Mouse (Mus musculus) liver, embryonic 14.5 days (tissue): ENCODE data around the gene Ddx27. TPM values are rescaled to one million over a fixed set of nuclear protein-coding genes. Genes with fewer than 3 reads are reported as not detected.

Source experiments
- ATAC-seq: fragments of 200-750 bp; cut with Nextera tagmentation; 2 replicates; pipeline ENCODE4 v1.8.0; 2017; ENCODE audit warnings: moderate number of reproducible peaks, mild to moderate bottlenecking, moderate library complexity; ENCODE audit not compliant: insufficient read depth
- DNase-seq, 3 experiments: peaks; one replicate each; pipeline ENCODE4 v3.0.0-alpha.2; 2012 to 2013; ENCODE audit warnings: low read depth in 3 of 3, low spot score in 3 of 3
- H3K27ac ChIP-seq: fragments of 300-500 bp; sonication (generic); 2 replicates; pipeline ENCODE4 v1.5.1; 2014; ENCODE audit warnings: moderate library complexity, mild to moderate bottlenecking, control low read depth, inconsistent platforms
- H3K27me3 ChIP-seq: fragments of 300-500 bp; sonication (generic); 2 replicates; pipeline ENCODE4 v1.6.1; 2014; ENCODE audit warnings: mild to moderate bottlenecking, low read length, moderate library complexity; ENCODE audit not compliant: control insufficient read depth, insufficient read depth
- H3K36me3 ChIP-seq: fragments of 300-500 bp; sonication (generic); replicated peaks from 2 replicates; pipeline ENCODE4 v1.6.1; 2014; ENCODE audit warnings: low read depth; ENCODE audit not compliant: control insufficient read depth, insufficient read depth
- H3K4me1 ChIP-seq, 2 experiments: fragments of 200-500 bp in 1 of 2; fragments of 300-500 bp in 1 of 2; sonication (generic) in 1 of 2; replicated peaks; 2 replicates each; pipeline ENCODE4 v1.6.1; 2012 to 2014; ENCODE audit warnings: antibody characterized with exemption in 1 of 2, inconsistent platforms in 1 of 2, low read length in 1 of 2; ENCODE audit not compliant: control insufficient read depth in 2 of 2, insufficient read depth in 2 of 2
- H3K4me2 ChIP-seq: fragments of 300-500 bp; sonication (generic); 2 replicates; pipeline ENCODE4 v1.6.1; 2014; ENCODE audit warnings: low read depth, mild to moderate bottlenecking, control low read depth, moderate library complexity
- H3K4me3 ChIP-seq, 2 experiments: fragments of 200-500 bp in 1 of 2; fragments of 300-500 bp in 1 of 2; sonication (generic) in 1 of 2; 2 replicates each; pipeline ENCODE4 v1.5.1; 2012 to 2014; ENCODE audit warnings: low read depth in 2 of 2, low read length in 2 of 2, mild to moderate bottlenecking in 2 of 2, control low read depth in 1 of 2, inconsistent platforms in 1 of 2, moderate library complexity in 1 of 2; ENCODE audit not compliant: insufficient read depth in 1 of 2
- H3K9ac ChIP-seq: fragments of 300-500 bp; sonication (generic); replicated peaks from 2 replicates; pipeline ENCODE4 v1.6.1; 2014; ENCODE audit warnings: mild to moderate bottlenecking, control low read depth, moderate library complexity
- H3K9me3 ChIP-seq: fragments of 300-500 bp; sonication (generic); 2 replicates; pipeline ENCODE4 v1.6.1; 2016; ENCODE audit warnings: low read length, mixed read lengths; ENCODE audit not compliant: control insufficient read depth
- CTCF ChIP-seq: IDR thresholded peaks from 2 replicates; pipeline ENCODE4 v1.5.1; 2016; ENCODE audit warnings: antibody characterized with exemption, low read depth, control low read depth
- EP300 ChIP-seq: IDR thresholded peaks from 2 replicates; pipeline ENCODE4 v1.6.1; 2016; ENCODE audit warnings: antibody characterized with exemption, low read depth
- WGBS: fragments of 180-500 bp; shearing (Covaris S2); extraction: QIAGEN DNeasy Blood & Tissue Kit; methylation state at CpG from one replicate; pipeline ENCODE4 v1.1.7; 2014; ENCODE audit not compliant: insufficient replicate concordance; 5-methylcytosine and 5-hydroxymethylcytosine counted together
- polyA plus RNA-seq, 2 experiments: library from polyadenylated mRNA; depleted of rRNA in 1 of 2; stranded (reverse) in 1 of 2; unstranded in 1 of 2; fragments of >200 nt; fragmentation: Nextera tagmentation in 1 of 2; extraction: Ambion mirVana in 1 of 2; gene quantifications; 2 replicates each; pipeline versions ENCODE4 v1.2.1 to v1.2.3; 2012 to 2014

Gene Ddx27
- polyA plus RNA-seq, 2 experiments = 26.5 to 39.5 TPM

- no peak for DNase-seq
- H3K9me3 ChIP-seq = no peaks in the 10 kb centered on the region
These were observed 66.1 kb downstream of the Ddx27 start for GRCm38 (mm10) chr2:167081135-167081534.

GRCm38 (mm10) chr2:167081639-167082038, 66.6 kb downstream of the Ddx27 start:
- no peak overlapping the region for H3K4me2 ChIP-seq
- H3K4me3 ChIP-seq = no peak overlapping the region
- no peak overlapping the region for H3K27ac ChIP-seq
- no peak for DNase-seq
- H3K27me3 ChIP-seq = no peaks in the 10 kb centered on the region
- H3K4me1 ChIP-seq = no peaks in the 10 kb centered on the region
- H3K9me3 ChIP-seq = no peaks in the 10 kb centered on the region
- H3K9ac ChIP-seq = no peak overlapping the region
- 6% methylated on average over 4 of the region's 4 CpGs for WGBS
- TF ChIP-seq CTCF (no peak), EP300 (no peak)
- H3K36me3 ChIP-seq = no peaks in the 10 kb centered on the region
- no peak for ATAC-seq

More at GRCm38 (mm10) chr2:167081135-167081534, 66.1 kb downstream of the Ddx27 start:
- TF ChIP-seq CTCF (no peak), EP300 (no peak)
- 46% methylated on average over 6 of the region's 6 CpGs for WGBS
- H3K4me2 ChIP-seq = no peak overlapping the region
- no peak overlapping the region for H3K9ac ChIP-seq
- no peaks in the 10 kb centered on the region for H3K4me1 ChIP-seq
- no peak overlapping the region for H3K27ac ChIP-seq
- no peaks in the 10 kb centered on the region for H3K27me3 ChIP-seq
- H3K4me3 ChIP-seq = no peak overlapping the region
- no peaks in the 10 kb centered on the region for H3K36me3 ChIP-seq
- no peak for ATAC-seq

Other genes with a start within 250 kb of the Ddx27 start
- 2.4 TPM in 2 replicates for gene Trp53rkb, start 222.7 kb upstream of the Ddx27 start, polyA plus RNA-seq (2012; rRNA removed)
- 3.3 TPM in 2 replicates for gene Trp53rkb, start 222.7 kb upstream of the Ddx27 start, polyA plus RNA-seq (2014; fragmentation: Nextera tagmentation; extraction: Ambion mirVana)
- 4.4 and 5.5 TPM in 2 replicates for gene Arfgef2, start 209.6 kb upstream of the Ddx27 start, polyA plus RNA-seq (2012; rRNA removed)
- gene Arfgef2, start 209.6 kb upstream of the Ddx27 start, polyA plus RNA-seq (2014; fragmentation: Nextera tagmentation; extraction: Ambion mirVana) = 4.8 and 5.3 TPM in 2 replicates
- gene Cse1l, start 109.2 kb upstream of the Ddx27 start, polyA plus RNA-seq (2012; rRNA removed) = 25.2 and 33.9 TPM in 2 replicates
- gene Cse1l, start 109.2 kb upstream of the Ddx27 start, polyA plus RNA-seq (2014; fragmentation: Nextera tagmentation; extraction: Ambion mirVana) = 63.9 and 68.7 TPM in 2 replicates
- 8.8 and 11.4 TPM in 2 replicates for gene Stau1, start 18.9 kb upstream of the Ddx27 start, polyA plus RNA-seq (2012; rRNA removed)
- gene Stau1, start 18.9 kb upstream of the Ddx27 start, polyA plus RNA-seq (2014; fragmentation: Nextera tagmentation; extraction: Ambion mirVana) = 15.6 and 17.9 TPM in 2 replicates
- gene Znfx1, start 47.8 kb downstream of the Ddx27 start, polyA plus RNA-seq (2012; rRNA removed) = 7.7 and 7.8 TPM in 2 replicates
- gene Znfx1, start 47.8 kb downstream of the Ddx27 start, polyA plus RNA-seq (2014; fragmentation: Nextera tagmentation; extraction: Ambion mirVana) = 6.7 and 8.2 TPM in 2 replicates
- gene Kcnb1, start 175.0 kb downstream of the Ddx27 start, polyA plus RNA-seq (2012; rRNA removed) = 0.12 and 0.15 TPM in 2 replicates
- 0.03 and 0.08 TPM in 2 replicates for gene Kcnb1, start 175.0 kb downstream of the Ddx27 start, polyA plus RNA-seq (2014; fragmentation: Nextera tagmentation; extraction: Ambion mirVana)
- gene Ptgis, start 225.4 kb downstream of the Ddx27 start, polyA plus RNA-seq (2012; rRNA removed) = 0.36 and 0.39 TPM in 2 replicates
- 0.33 and 0.46 TPM in 2 replicates for gene Ptgis, start 225.4 kb downstream of the Ddx27 start, polyA plus RNA-seq (2014; fragmentation: Nextera tagmentation; extraction: Ambion mirVana)